Mouse (Mus musculus) stomach, embryonic 14.5 days (tissue): ENCODE measurements around the gene Esrrg. TPM values are rescaled to one million over a fixed set of nuclear protein-coding genes. Genes with fewer than 3 reads are reported as not detected.

Experiments
- ATAC-seq: fragments of 200-750 bp; cut with Nextera tagmentation; 2 replicates; pipeline ENCODE4 v1.8.0; 2017; ENCODE audit warnings: low read depth, moderate TSS enrichment; ENCODE audit not compliant: insufficient number of reproducible peaks, insufficient read depth, low FRiP score
- H3K27ac ChIP-seq: fragments of 300-500 bp; sonication (generic); 2 replicates; pipeline ENCODE4 v1.5.1; 2014; ENCODE audit warnings: mild to moderate bottlenecking, low read length, moderate library complexity, mixed read lengths
- H3K27me3 ChIP-seq: fragments of 300-500 bp; sonication (generic); 2 replicates; pipeline ENCODE4 v1.6.1; 2014; ENCODE audit warnings: low read length, control low read depth, mixed read lengths; ENCODE audit not compliant: control insufficient read depth, insufficient read depth
- H3K36me3 ChIP-seq: fragments of 300-500 bp; sonication (generic); 2 replicates; pipeline ENCODE4 v1.6.1; 2014; ENCODE audit warnings: mild to moderate bottlenecking, control low read depth, low read length, moderate library complexity, mixed read lengths; ENCODE audit not compliant: control insufficient read depth, insufficient read depth
- H3K4me1 ChIP-seq: fragments of 300-500 bp; sonication (generic); 2 replicates; pipeline ENCODE4 v1.6.1; 2014; ENCODE audit warnings: low read length, control low read depth, mixed read lengths; ENCODE audit not compliant: control insufficient read depth, insufficient read depth
- H3K4me2 ChIP-seq: fragments of 300-500 bp; sonication (generic); replicated peaks from 2 replicates; pipeline ENCODE4 v1.6.1; 2014; ENCODE audit warnings: low read depth, low read length, control low read depth
- H3K4me3 ChIP-seq: fragments of 300-500 bp; sonication (generic); 2 replicates; pipeline ENCODE4 v1.5.1; 2014; ENCODE audit warnings: low read depth, low read length, control low read depth
- H3K9ac ChIP-seq: fragments of 300-500 bp; sonication (generic); replicated peaks from 2 replicates; pipeline ENCODE4 v1.6.1; 2014; ENCODE audit warnings: low read depth, mild to moderate bottlenecking, control low read depth, low read length, moderate library complexity, mixed read lengths
- H3K9me3 ChIP-seq: fragments of 300-500 bp; sonication (generic); 2 replicates; pipeline ENCODE4 v1.6.1; 2016; ENCODE audit warnings: low read depth, low read length, control low read depth; ENCODE audit not compliant: control insufficient read depth
- WGBS: fragments of 180-500 bp; shearing (Covaris S2); extraction: QIAGEN DNeasy Blood & Tissue Kit; methylation state at CpG from one replicate; pipeline ENCODE4 v1.1.7; 2014; 5-methylcytosine and 5-hydroxymethylcytosine counted together
- polyA plus RNA-seq: library from polyadenylated mRNA; unstranded; fragments of >200 nt; fragmentation: Nextera tagmentation; extraction: Ambion mirVana; gene quantifications from 2 replicates; pipeline ENCODE4 v1.2.1, GENCODE M21; 2014

Esrrg gene
- polyA plus RNA-seq, 1 experiment from 2014 or later = 12.5 TPM

DNA sequence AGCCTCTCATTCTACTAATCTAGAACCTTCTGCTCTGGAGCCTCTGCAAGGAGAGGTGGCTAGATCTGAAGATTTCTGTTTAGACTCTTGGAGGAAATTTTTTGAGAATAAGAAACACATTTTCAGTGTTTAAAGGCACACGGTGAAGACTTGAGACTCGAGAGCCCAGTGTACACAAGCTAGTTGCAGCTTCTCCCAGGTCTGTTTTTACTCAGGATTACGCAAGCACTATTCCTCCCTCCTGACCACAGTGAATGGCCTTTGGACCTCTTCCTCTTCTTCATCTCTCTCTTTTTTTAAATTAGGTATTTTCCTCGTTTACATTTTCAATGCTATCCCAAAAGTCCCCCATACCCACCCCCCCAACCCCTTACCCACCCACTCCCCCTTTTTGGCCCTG is 122.6 kb downstream of the Esrrg start:
- no peaks in the 10 kb centered on the region for H3K27me3 ChIP-seq
- H3K27ac ChIP-seq = no peak overlapping the region
- no peaks in the 10 kb centered on the region for H3K4me1 ChIP-seq
- no peaks in the 10 kb centered on the region for H3K9me3 ChIP-seq
- 81% methylated on average over 4 of the region's 4 CpGs for WGBS
- H3K4me3 ChIP-seq = no peak overlapping the region
- H3K9ac ChIP-seq = no peak overlapping the region
- ATAC-seq = no peak
- H3K36me3 ChIP-seq = no peaks in the 10 kb centered on the region
- no peak overlapping the region for H3K4me2 ChIP-seq

GRCm38 (mm10) chr1:187736507-187736906 is 127.9 kb downstream of the Esrrg start:
- WGBS = 56% methylated on average over 14 of the region's 14 CpGs
- H3K4me3 ChIP-seq = no peak overlapping the region
- ATAC-seq = no peak
- H3K36me3 ChIP-seq = no peaks in the 10 kb centered on the region
- H3K9ac ChIP-seq = no peak overlapping the region
- H3K9me3 ChIP-seq = no peaks in the 10 kb centered on the region
- H3K27me3 ChIP-seq = no peaks in the 10 kb centered on the region
- H3K4me2 ChIP-seq = no peak overlapping the region
- H3K27ac ChIP-seq = no peak overlapping the region
- no peaks in the 10 kb centered on the region for H3K4me1 ChIP-seq

- no peak for ATAC-seq
- no peak overlapping the region for H3K4me3 ChIP-seq
- no peaks in the 10 kb centered on the region for H3K36me3 ChIP-seq
- no peaks in the 10 kb centered on the region for H3K27me3 ChIP-seq
- H3K4me2 ChIP-seq = no peak overlapping the region
- no peaks in the 10 kb centered on the region for H3K9me3 ChIP-seq
- H3K27ac ChIP-seq = no peak overlapping the region
- 0 out of 2 replicates have a peak, but pooled peaks cover 2% of the 10 kb centered on the region for H3K4me1 ChIP-seq
- H3K9ac ChIP-seq = no peak overlapping the region
- WGBS = 85% methylated on average over 7 of the region's 7 CpGs
These were observed 128.7 kb downstream of the Esrrg start for GRCm38 (mm10) chr1:187737296-187737695.

DNA sequence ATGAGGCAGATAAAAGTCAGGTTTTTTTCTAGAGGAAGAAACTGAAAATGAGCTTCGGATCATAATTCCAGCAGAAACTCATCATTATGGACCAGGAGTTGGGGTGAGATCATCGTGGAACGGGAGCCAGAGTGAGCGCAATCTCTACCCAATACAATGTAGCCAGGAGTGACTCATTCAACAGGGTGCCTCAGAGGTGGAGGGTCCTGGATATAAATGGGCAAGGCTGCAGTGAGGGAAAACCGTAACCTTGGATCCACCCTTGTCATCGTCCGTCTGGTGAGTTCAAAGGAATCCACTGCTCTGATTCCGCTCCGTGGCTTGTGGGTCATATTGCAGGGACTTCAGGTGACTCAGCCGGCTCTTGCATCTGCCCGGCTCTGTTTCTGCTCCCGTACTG is 131.9 kb downstream of the Esrrg start:
- H3K36me3 ChIP-seq = no peaks in the 10 kb centered on the region
- H3K27ac ChIP-seq = no peak overlapping the region
- no peak overlapping the region for H3K4me3 ChIP-seq
- 0 out of 2 replicates have a peak, but pooled peaks cover 2% of the 10 kb centered on the region for H3K4me1 ChIP-seq
- no peaks in the 10 kb centered on the region for H3K27me3 ChIP-seq
- H3K4me2 ChIP-seq = no peak overlapping the region
- no peak for ATAC-seq
- 71% methylated on average over 12 of the region's 12 CpGs for WGBS
- no peak overlapping the region for H3K9ac ChIP-seq
- H3K9me3 ChIP-seq = no peaks in the 10 kb centered on the region

- Histone ChIP-seq H3K27me3 (no peaks in the 10 kb centered on the region), H3K36me3 (no peaks in the 10 kb centered on the region), H3K4me2 (no peak overlapping the region), H3K4me3 (no peak overlapping the region), H3K9ac (no peak overlapping the region), H3K27ac (no peak overlapping the region), H3K9me3 (no peaks in the 10 kb centered on the region), H3K4me1 (0 out of 2 replicates have a peak, but pooled peaks cover 2% of the 10 kb centered on the region)
- no peak for ATAC-seq
- WGBS = 83% methylated on average over 7 of the region's 7 CpGs
These were observed 132.7 kb downstream of the Esrrg start for GRCm38 (mm10) chr1:187741306-187741705.

DNA sequence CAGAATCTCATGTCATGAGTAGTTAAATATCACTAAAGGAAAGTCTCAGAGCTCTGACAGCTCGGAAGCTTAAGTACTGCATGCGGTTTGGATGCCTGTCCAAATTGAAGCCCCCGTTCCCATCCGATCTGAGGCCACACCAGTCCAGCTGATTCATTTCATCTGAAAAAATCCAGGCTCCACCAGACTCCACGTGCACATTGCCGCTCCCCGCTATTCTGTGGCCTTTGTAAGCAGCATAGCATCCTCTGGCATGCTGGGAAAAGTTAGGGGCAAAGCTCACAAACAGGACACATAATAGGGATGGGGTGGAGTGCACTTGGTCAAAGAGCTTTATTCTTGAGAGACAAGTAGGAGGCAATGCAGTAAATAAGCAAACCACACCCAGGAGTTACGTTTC is 133.5 kb downstream of the Esrrg start:
- Histone ChIP-seq H3K9ac (no peak overlapping the region), H3K36me3 (no peaks in the 10 kb centered on the region), H3K9me3 (no peaks in the 10 kb centered on the region), H3K27me3 (no peaks in the 10 kb centered on the region), H3K4me3 (no peak overlapping the region), H3K27ac (no peak overlapping the region), H3K4me1 (0 out of 2 replicates have a peak, but pooled peaks cover 2% of the 10 kb centered on the region), H3K4me2 (no peak overlapping the region)
- no peak for ATAC-seq
- 44% methylated on average over 8 of the region's 8 CpGs for WGBS

DNA sequence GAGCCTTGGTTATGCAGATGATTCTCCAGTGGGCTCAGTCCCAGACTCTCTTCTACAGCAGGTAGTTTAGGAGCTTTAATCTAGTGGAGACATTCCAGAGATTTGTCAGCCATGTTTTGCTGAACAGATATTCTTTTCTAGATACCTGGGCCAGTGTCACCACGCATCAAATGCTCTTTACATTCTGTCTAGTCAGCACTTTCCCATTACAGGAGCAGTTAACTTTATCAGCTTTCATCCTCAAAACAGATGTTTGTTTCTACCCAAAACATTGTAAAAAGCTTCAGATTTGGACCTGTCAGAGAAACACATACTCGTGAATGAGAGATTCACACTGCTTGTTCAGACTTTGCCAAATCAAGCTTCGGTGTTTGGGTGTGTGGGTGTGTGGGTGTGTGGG is 140.7 kb downstream of the Esrrg start:
- no peaks in the 10 kb centered on the region for H3K27me3 ChIP-seq
- H3K27ac ChIP-seq = no peak overlapping the region
- no peaks in the 10 kb centered on the region for H3K36me3 ChIP-seq
- no peak overlapping the region for H3K4me3 ChIP-seq
- H3K4me1 ChIP-seq = no peaks in the 10 kb centered on the region
- no peak overlapping the region for H3K4me2 ChIP-seq
- H3K9me3 ChIP-seq = no peaks in the 10 kb centered on the region
- WGBS = 80% methylated on average over 3 of the region's 3 CpGs
- H3K9ac ChIP-seq = no peak overlapping the region
- no peak for ATAC-seq

DNA sequence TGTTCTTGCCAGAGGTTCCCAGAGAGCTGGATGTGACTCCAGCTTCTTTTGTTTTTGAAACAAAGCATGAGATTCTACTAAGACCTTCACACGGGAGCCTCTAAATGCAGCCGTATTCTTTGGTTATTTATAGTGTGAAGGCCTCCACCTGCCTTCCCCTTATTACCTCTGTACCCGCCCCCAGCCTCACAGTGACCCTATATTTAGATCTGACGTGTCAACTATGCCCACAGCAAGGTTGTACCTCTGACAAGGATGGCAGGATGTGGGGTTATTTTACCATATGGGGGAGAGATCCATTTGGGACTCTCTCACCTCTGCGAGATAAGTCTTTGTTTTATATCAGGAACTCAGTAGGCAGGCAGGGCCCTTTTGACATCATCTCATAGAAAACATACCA is 141.3 kb downstream of the Esrrg start:
- no peaks in the 10 kb centered on the region for H3K36me3 ChIP-seq
- H3K27ac ChIP-seq = no peak overlapping the region
- 72% methylated on average over 5 of the region's 5 CpGs for WGBS
- H3K4me3 ChIP-seq = no peak overlapping the region
- no peak overlapping the region for H3K4me2 ChIP-seq
- H3K27me3 ChIP-seq = no peaks in the 10 kb centered on the region
- no peak overlapping the region for H3K9ac ChIP-seq
- ATAC-seq = no peak
- H3K9me3 ChIP-seq = no peaks in the 10 kb centered on the region
- H3K4me1 ChIP-seq = no peaks in the 10 kb centered on the region

DNA sequence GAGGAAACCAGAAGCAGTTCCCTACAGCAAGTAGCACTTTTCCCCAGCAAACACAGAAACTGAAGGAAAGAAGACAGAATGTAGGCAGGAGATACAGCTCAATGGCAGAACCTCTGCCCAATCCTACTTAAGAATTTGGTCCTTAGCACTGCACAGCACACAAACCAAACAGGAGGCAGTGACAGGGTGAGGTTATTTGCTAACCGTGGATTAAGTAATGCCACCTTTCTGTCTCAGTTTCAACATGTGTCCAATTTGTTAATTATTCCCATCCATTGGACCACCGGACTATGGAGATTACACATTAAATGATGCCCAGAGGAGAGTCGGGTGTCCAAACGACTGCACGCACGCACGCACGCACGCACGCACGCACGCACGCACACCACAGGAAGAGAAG is 146.9 kb downstream of the Esrrg start:
- H3K9ac ChIP-seq = no peak overlapping the region
- H3K9me3 ChIP-seq = no peaks in the 10 kb centered on the region
- no peaks in the 10 kb centered on the region for H3K36me3 ChIP-seq
- no peak overlapping the region for H3K4me2 ChIP-seq
- H3K27ac ChIP-seq = no peak overlapping the region
- H3K27me3 ChIP-seq = no peaks in the 10 kb centered on the region
- WGBS = 95% methylated on average over 13 of the region's 13 CpGs
- no peak overlapping the region for H3K4me3 ChIP-seq
- no peak for ATAC-seq
- no peaks in the 10 kb centered on the region for H3K4me1 ChIP-seq
